Mouse (Mus musculus) cerebellum, adult 11-12 months (tissue): ENCODE measurements around the gene Alb.

Experiments used
- DNase-seq: peaks from one replicate; pipeline ENCODE4 v3.0.0; 2022

The Alb gene

DNA sequence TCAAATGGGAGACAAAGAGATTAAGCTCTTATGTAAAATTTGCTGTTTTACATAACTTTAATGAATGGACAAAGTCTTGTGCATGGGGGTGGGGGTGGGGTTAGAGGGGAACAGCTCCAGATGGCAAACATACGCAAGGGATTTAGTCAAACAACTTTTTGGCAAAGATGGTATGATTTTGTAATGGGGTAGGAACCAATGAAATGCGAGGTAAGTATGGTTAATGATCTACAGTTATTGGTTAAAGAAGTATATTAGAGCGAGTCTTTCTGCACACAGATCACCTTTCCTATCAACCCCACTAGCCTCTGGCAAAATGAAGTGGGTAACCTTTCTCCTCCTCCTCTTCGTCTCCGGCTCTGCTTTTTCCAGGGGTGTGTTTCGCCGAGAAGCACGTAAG is at the start of gene Alb:
Alb (plus strand) TSS at position 279 of the 400 bp plus-strand sequence.
- DNase-seq, result no peak

GRCm38 (mm10) chr5:90414142-90414924 is 46.4 kb upstream of the Alb start:
- no peak for DNase-seq

DNA sequence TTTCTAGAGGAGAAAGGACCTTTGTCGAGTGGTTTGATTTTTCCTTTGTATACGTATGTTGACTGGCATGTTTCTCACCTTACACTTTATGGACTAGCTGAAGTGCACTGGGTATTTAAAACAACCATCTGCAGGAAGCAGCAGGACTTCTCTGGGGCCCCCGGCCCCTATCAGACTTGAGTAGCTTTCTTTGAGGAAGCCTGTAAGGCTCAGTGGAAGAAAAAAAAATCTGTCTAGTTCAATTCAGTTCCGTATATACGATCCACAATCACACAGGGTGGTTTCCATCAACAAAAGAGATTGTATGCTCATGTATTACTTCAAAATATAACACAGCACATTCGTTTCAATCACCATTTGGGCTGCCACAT is 45.8 kb upstream of the Alb start:
- DNase-seq, result no peak

DNA sequence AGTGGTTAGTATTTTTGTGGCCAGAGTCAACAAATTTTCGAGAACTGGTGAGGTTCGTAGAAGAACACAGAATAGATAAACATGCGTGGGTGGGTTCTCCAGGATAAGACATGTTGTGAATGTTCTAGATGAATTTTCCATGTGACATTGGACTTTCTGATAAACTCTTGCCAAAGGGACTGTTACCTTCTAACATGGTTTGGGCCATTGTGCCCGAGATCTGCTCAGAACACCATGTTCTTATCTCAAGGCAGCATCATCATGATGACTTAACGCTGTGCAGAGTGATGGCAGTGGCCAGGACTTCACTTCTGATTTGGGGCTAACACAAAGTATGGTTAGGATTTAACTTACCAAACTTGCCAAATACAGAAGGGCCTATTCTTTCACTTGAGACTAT is 36.1 kb upstream of the Alb start:
- DNase-seq, result no peak

- no peak for DNase-seq
Observed at GRCm38 (mm10) chr5:90425191-90425590, 35.5 kb upstream of the Alb start.

- DNase-seq, result no peak
Observed at GRCm38 (mm10) chr5:90431053-90431452, 29.6 kb upstream of the Alb start.

DNA sequence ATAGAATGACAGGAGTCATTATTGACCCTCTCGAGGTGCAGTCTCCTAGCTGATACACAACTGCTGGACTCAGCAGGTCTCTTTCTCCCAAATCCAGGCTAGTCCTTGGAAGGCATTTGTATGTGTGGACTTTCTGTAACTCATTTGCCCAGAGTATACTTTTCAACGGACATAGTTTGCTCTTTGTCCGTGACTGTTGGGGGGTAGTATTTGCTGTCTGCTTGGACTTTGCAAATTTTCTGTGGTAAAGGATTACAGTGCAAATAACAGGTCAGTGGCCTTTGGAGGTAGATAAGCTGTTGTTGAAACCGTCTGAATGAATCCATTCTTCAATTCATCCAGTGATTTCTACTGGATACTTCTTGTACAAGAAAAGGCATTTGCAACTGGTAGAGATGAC is 21.5 kb upstream of the Alb start:
- DNase-seq, result no peak

DNA sequence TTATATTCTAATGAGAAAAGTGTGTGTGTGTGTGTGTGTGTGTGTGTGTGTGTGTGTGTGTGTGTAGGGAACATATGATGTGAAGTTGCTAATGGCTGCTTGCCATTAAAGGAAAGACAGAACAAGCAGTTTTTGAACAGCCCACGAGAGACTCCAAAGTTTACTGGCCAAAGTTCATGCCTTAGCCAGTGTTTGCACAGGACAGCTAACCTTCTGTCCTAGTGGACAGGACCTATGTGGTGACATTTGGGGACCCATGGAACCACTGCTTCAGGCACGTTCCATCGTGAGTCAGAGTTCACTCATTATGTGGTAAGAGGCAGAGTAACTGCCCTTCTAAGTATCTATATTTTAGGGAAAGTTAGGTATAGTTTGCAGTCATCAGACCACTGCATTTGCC is 13.1 kb upstream of the Alb start:
- DNase-seq, result no peak

- DNase-seq, result no peak
Observed at GRCm38 (mm10) chr5:90449961-90450360, 10.7 kb upstream of the Alb start.

DNA sequence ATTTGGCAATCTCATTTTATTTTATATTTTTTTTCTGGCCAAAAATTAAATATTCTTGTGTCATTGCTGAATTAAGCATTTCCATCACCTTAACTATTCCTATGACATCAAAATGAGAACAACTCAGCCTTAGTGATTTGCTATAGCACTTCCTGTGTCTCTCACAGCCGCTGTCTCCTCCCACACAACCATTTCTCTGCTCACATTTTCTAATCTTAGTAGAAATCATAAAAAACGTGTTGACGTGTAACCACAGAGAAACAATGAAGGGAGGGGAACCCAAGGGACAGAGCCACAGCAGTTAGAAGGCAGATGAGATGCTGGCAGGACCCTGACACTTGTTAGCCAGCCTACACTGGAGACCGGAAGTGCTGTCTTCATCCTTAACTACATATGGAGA is 8.0 kb upstream of the Alb start:
- no peak for DNase-seq

DNA sequence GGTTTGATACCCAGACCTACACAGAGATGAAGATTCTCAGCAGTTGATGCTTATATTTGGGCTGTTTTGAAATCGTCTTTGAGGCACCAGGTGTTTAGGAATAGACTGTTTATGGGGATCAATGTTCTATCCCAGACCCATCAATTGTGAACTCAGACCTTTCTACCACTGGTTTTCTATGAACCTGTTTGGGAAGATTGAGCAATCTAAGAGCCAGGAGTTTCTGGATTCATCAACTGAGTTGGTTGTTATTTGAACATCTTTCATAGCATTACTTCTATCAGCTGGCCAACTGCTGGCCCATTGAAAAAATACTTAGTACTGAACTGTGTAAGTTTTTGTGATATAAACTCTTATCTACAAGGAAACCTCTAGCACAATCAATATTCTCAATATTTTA is 3.5 kb upstream of the Alb start:
- no peak for DNase-seq

- DNase-seq, result no peak
Observed at GRCm38 (mm10) chr5:90458727-90459126, 2.0 kb upstream of the Alb start.

DNA sequence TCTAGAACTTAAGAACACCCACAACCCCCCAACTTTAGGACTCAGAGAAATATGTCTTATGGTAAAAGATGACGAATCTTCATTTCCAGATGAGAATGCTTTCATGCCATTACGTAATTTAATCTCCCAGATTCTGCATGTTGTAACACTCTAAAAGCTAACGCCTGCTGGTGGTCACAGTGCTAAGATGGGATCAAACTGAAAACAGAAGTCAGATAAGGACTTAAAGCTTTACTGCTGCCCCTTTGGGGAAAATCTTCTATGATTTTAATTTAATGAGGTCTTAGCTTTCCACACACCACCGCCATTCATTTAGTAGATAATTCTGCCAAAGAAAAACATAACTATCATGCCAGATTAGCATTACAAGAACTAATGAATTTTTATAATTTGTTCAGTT is 6.1 kb downstream of the Alb start:
- DNase-seq, result no peak

DNA sequence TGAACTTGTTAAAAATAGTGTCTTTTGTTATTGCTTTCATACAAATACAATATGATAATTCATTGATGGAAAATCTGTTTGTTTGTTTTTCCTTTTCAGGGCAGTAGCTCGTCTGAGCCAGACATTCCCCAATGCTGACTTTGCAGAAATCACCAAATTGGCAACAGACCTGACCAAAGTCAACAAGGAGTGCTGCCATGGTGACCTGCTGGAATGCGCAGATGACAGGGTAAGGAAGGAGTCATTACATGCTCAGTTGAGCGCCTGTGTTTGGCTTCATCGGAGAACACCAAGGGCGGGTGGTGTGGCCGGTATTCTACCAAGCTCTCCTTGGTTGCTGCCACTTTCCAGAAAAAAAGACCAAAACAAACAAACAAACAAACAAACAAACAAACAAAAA is 6.5 kb downstream of the Alb start:
- DNase-seq, result no peak

- DNase-seq, result no peak
Observed at GRCm38 (mm10) chr5:90470836-90471235, 10.1 kb downstream of the Alb start.

DNA sequence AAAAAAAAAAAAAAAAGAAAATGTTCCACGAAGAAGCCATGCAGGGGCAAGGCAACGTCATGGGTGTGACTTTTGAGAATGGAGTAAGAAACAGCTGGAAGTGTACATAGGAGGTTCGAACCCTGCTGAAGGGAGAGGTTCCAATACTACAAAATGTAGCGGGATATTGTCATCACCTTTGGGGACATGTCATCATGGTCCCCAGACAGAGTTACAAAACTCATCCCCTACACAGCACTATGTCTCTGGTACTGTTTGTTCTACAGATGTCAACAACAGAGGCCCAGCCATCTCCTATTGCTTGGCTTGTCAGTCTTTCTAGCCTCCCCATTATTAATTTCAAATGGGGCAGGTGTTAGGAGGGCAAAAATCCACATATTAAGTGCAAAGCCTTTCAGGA is 13.2 kb downstream of the Alb start:
- no peak for DNase-seq

DNA sequence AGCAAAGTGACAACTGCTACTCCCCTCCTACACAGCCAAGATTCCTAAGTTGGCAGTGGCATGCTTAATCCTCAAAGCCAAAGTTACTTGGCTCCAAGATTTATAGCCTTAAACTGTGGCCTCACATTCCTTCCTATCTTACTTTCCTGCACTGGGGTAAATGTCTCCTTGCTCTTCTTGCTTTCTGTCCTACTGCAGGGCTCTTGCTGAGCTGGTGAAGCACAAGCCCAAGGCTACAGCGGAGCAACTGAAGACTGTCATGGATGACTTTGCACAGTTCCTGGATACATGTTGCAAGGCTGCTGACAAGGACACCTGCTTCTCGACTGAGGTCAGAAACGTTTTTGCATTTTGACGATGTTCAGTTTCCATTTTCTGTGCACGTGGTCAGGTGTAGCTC is 13.7 kb downstream of the Alb start:
- DNase-seq, result no peak

- DNase-seq, result no peak
Observed at GRCm38 (mm10) chr5:90476741-90477140, 16.0 kb downstream of the Alb start.

- no peak for DNase-seq
Observed at GRCm38 (mm10) chr5:90477308-90478140, 16.8 kb downstream of the Alb start.

- no peak for DNase-seq
Observed at GRCm38 (mm10) chr5:90478886-90479285, 18.2 kb downstream of the Alb start.

DNA sequence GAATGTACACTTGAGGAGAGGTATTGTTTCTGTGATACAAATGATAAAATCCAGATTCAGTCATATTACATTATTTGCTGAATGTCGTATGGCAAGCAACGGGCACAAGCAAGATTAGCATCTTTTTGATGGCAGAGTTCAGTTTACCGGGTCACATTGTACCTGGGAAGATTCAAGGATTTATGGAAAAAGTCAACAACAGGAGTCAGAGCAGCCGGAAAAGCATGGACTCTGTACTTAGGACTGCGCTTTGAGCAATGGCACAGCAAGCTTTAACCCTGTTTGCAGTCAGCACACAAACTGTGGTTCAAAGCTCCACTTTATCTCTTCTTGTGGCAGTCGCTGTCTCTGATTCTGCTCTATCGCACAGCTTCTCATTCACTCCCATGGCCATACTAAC is 24.9 kb downstream of the Alb start:
- no peak for DNase-seq

GRCm38 (mm10) chr5:90488323-90488722 is 27.6 kb downstream of the Alb start:
- no peak for DNase-seq

GRCm38 (mm10) chr5:90490518-90490917 is 29.8 kb downstream of the Alb start, which contains the start of gene Afp:
Gene Afp (plus strand): TSS chr5:90490737.
- no peak for DNase-seq

- DNase-seq, result no peak
Observed at GRCm38 (mm10) chr5:90492440-90492839, 31.7 kb downstream of the Alb start.
